Mouse (Mus musculus): ENCODE measurements at regions not wholly inside any gene's neighbourhood (a gene's known extent, or its start where the extent isn't known, plus 50 kb on each side); places are given as distances from the start of the nearest gene placed in this dataset.

DNA sequence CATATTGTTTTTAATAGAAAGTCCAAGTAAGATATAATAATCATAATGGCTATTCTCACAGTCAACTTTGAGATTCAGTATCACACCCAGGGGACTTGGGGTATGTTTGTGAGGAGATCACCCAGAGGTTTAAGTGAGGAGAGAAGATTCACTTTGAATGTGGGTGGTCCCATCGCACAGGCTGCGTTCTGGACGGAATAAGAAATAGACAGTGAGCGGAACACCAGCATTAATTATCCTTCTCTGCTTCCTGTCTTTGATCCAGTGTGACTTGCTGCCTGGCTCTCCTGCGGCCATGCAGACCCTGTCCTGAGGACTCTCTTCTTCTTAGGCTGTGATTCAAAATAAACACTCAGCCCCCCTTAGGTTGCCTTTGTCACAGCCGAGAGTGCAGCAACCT is 60.6 kb upstream of the Kras start:
- DNase-seq (ENCODE audit: low spot score in 2 of 2) = no peak

DNA sequence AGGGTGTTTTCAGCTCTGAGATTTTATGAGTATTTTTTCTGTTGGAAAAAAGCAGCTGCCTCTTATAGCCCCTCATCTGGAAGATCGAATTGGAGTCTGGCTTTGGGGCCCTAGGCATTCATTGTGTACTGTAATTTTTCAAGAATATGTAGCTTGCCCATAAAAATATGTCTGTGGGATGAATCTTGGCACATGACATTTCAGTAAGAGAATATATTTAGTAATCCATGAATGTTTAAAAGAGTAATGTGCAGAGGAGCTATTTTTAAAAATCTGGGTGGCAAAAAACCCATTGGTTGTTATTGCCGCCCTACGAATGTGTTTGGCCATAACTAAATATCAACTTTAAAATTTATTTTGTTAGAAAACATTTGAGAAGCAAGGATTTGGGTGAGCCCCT is 59.0 kb upstream of the Kras start:
- DNase-seq (ENCODE audit: low spot score in 2 of 2) = no peak

DNA sequence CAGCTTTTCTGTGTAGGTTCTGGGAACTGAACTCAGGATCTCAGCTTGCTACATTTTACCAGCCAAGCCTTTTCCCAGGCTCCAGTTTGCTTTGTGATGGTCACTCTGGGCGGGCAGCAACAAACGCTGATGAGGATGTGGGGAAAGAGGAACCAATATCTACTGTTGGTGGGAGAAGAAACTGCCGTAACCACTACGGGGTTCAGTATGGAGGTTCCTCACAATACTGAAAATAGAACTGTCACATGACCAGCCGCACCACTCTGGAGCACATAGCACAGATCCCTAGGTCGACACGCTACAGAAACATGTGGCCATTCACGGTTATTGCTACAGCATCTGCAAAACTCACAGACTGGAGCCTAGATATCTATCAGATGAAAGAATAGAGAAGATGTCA is 57.2 kb upstream of the Kras start:
- no peak for DNase-seq (ENCODE audit: low spot score in 2 of 2)

DNA sequence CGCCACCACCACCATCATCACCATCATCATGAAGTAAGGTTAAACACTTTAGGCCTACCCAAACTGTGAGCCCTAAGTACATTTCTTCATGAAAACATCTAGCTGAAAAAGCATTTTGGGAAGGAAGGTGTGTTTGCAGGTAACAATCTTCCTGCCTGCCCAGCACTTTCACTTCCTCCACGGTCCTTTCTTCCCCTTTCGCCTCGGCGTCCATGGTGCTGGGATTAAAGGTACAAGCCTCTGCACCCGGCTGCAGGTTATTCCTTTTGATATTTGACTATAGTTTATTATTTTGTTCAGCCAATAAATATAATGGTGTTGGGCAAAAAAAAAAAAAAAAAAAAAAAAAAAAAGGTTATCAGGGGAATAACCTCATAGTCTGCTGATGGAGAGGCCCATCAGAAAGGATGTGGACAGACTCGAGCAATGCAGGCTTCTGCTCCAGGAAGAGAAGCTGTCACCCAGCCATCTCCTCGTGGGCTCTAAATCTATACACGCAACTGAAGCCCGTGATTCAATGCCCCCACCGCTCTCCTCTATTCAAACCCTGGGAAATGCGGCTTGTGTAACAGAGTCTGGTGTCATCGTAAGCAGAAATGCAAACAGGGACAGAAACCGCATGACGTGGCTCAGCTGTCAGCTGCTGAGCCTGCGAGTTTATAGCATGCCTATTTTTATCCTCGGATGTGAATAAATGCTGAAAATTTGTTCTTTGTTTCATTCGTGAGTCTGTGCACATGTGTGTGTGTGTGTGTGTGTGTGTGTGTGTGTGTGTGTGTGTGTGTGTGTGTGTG is 56.5 kb upstream of the Kras start:
- peak in 1 of 2 experiments; percentile 20 for DNase-seq (ENCODE audit: low spot score in 2 of 2)

DNA sequence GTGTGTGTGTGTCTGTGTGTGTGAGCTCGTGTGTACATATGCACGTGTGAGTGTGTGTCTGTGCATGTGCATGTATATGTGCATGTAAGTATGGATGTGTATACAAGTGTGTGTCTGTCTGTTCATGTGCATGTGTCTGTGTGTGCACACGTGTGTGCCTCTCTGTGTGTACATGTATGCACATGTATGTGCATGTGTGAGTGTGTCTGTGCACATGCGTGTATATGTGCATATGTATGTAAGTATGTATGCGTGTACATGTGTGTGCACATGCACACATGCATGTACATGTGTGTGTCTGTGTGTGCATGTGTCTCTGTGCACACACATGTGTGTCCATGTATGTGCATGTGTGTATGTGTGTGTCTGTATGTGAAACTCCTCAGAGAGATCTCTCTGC is 55.6 kb upstream of the Kras start:
- DNase-seq (ENCODE audit: low spot score in 2 of 2) = no peak

DNA sequence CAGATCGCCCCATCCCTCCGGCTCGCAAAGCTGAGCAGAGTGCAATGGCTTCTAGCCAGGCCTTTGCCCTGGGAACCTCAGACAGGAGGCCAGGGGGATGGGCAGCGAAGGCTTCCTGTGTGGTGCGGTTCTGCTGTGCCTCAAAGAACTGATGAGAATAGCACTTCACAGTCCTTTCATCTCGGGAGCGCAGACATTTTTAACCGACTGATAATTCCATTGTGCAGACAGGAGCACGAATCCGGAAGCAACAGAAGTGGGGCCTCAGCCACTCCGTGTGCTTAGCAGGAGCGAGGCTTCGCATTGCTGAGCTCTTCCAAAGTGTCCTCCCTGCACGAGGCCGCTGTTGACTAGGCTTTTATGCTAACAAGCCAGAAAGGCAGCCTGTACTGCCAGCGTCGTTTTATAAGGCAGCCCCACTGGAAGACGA is 53.6 kb upstream of the Kras start:
- DNase-seq (ENCODE audit: low spot score in 2 of 2) = peak; percentile 35 to 53

DNA sequence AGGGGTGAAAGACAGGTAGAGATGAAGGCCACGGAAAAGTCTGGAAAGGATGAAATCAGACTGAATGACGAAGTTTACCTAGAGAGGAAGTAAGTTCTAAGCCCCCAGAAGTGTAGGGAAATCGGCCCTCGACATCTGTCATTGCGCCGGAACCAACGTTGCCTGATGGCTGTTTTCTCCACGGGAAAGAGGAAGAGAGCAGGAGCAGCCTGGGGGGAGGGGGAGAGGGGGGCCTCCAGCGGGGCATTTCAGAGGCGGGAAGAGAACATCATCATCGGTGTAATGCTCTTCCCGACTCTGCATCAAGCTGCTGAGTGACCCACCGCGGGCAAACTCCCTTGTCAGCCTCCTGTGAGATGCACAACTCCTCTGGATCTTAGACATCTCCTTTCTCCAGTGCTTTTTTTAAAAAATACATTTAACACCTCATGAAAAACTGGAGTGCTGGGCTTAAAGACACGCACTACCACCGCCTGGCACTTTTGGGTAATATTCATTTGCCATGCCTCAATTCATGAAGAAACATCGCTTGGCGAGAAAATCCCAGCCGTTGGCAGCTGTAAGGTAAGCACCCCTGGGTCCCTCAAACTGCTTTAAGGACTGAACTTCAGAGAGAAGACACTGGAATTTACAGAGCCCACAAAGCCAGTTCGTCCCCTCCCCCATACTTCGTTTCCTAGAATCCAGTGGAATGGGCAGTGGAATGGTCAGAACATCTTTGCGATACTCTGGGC is 53.0 kb upstream of the Kras start:
- no peak for DNase-seq (ENCODE audit: low spot score in 2 of 2)

DNA sequence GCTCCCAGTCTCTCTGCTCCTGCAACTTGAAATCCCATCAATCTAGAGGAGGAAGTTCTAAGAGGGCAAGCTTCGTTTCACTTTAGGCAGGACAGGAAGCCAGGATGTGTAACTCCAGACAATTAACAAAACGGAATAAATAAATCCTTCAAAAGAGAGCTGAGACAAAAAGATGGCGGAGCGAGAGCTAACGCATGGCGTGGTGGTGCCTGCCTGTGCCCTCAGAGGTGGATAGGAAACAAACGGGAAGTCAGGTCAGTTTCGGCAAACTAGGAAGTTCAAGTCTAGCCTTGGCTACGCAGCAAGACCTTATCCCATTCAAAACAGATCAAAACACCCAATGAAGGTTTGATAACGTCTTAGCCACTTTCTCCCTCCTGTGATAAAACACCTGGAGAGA is 52.1 kb upstream of the Kras start:
- no peak for DNase-seq (ENCODE audit: low spot score in 2 of 2)

DNA sequence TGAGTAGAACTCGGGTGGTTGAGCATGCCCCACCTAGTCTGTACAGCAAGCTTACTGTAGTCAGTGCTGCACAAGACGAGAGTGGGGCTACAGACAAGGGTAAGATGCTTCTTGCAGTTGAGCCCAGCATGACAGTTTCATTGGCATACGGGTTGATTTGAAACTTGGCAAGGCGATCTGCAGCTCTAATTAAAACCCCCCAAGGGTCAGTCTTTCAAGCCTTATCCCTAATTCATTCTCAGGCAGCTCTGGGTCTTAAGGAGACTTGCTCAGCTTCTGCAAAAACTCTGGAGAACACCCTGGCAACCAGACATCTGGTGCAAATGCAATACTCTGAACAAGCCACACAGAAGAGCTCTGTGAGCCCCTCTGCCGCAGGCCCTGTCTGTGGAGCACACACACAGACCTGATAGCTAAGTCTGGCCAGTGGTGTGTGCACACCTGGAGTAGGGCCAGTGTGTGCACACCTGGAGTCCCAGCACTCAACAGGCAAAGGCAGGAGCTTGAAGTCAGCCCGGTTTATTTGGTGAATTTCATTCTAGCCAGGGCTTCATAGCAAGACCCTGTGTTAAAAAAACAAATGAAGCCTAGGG is 50.3 kb upstream of the Kras start:
- no peak for DNase-seq (ENCODE audit: low spot score in 2 of 2)
